Mouse (Mus musculus) embryo, embryonic 11.5 days (tissue): ENCODE results near the gene Chst5.

ENCODE experiments used
- DNase-seq: peaks from one replicate; pipeline ENCODE4 v3.0.0-alpha.2; 2012; ENCODE audit warnings: low read depth, low spot score

Gene Chst5

GRCm38 (mm10) chr8:111929648-111930344, 19.5 kb upstream of the Chst5 start:
- no peak for DNase-seq

- no peak for DNase-seq
Measured at GRCm38 (mm10) chr8:111924976-111925375, 14.7 kb upstream of the Chst5 start.

DNA sequence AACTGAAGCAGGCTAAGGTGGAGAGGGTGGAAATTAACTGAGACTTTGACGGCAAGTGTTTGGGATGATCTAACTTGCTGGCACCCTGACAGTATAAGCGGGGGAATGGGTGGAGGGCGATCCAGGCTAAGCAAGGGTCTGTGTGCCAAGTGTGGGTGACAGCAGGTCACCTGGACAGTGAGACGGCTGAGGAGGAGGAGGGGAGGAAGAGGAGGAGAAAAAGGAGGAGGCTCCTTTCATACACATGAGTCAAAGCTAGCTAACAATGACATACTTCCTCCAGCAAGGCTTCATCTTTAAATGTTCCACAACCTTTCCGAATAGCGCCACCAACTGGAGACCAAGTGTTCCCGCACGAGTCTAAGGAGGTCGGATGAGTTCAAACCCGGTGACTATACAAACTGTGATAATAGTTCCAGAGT, 13.1 kb upstream of the Chst5 start:
- no peak for DNase-seq

DNA sequence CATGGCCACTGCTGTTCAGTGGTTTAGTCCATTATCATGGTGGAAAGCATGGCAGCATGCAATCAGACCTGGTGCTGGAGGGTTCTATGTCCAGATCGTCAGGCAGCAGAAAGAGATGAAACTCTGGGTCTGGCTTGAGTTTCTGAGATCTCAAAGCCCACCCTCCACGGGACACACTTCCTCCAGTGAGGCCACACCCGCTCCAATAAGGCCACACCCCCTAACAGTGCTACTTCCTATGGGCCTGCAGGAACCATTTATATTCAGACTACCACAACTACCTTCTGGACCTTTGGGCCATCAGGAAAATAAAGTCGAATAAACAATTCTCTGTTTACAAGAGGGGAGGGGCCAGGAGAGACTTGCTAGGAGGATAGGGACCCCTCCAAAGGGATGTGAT, 10.7 kb upstream of the Chst5 start:
- no peak for DNase-seq

DNA sequence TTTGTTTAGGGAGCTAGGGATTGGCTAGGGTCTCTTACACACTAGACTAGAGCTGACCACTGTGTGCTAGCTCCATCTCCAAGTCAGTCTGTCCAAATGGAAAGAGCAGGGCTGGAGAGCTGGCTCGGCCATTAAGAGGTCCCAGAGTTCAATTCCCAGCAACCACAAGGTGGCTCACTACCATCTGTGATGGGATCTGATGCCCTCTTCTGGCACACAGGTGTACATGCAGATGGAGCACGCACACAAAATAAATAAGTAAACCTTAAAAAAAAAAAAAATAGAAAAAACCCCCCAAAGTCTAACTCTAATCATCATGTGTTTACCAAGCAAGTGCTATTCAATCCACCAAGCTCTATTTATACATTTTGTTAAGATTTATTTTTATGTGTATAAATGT, 9.4 kb upstream of the Chst5 start:
- no peak for DNase-seq

DNA sequence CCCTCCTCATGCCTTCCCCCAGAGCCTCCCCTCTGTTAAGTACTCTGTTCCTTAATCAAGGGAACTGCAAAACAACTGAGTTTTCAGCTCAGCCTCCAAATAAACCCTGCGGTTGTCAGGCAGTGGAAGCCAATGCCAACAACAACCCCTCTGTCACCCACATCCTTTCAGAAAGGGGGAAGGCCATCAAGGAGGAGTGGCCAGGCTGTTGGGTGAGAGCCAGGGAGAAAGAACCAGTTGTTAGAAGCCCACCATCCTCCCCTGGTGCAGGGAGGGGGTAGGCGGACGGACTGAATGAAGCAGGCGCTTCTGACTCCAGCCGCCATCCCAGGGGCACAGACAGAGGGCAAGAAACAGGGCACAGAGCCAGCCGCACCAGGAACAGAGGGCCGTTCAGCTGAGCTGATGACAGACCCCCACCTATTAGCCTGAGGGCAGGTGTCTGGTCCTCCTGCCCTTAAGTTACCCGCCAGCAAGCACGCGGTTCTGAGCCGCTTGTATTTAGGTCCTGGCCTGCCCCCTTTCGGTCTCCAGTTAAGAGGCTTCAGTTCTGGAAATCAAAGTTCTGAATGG, 2.7 kb upstream of the Chst5 start:
- DNase-seq = no peak

DNA sequence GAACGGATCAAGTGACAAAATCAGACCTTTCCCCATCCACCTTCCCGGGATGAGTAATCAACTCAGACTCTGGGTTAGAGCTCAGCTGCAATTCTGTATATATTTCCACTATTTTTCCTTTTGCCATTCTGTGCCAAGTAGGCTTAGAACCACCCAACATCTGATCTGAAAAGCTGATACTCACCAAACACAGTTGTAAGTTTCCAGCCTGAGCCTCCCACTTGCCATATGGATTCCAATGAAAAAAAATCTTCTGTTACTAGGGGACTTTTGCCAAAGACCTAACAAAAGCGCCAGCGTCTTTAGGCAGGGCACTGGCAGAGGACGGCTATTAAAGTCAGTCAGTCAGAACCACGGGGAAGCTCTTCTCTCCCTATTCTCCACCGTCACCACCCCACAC, 1.3 kb upstream of the Chst5 start:
- DNase-seq = no peak

DNA sequence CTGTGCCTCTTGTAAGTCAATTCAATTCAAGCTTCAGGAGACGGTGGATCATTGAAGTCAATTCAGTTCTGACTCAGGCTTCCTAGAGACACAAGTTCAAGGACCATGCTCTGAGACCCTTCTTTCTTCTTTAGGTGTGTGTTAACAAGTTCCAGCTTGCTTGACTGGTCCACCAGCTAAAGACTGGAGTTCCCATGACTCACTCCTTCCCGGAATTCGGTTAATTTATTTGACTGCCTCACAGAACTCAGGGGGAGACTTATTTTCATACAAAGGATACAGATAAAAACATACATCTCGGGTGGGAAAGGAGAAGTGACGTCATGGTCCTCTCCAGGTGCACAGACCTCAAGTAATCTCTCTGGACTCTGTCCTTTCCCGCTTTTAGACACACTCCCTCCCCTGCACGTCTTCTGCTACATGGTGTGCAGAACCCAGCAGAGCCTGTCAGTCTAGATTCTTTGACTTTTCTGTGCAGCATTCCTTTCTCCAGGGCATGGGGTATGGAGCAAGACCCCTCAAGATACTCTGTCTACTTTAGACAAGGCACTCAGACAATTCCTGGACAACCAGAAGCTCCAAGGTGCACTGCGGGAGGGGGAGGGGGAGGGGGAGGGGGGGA, 4.6 kb downstream of the Chst5 start:
- DNase-seq = no peak

GRCm38 (mm10) chr8:111902080-111902479, 8.2 kb downstream of the Chst5 start:
- DNase-seq = no peak

GRCm38 (mm10) chr8:111898586-111898985, 11.7 kb downstream of the Chst5 start:
- DNase-seq = no peak

DNA sequence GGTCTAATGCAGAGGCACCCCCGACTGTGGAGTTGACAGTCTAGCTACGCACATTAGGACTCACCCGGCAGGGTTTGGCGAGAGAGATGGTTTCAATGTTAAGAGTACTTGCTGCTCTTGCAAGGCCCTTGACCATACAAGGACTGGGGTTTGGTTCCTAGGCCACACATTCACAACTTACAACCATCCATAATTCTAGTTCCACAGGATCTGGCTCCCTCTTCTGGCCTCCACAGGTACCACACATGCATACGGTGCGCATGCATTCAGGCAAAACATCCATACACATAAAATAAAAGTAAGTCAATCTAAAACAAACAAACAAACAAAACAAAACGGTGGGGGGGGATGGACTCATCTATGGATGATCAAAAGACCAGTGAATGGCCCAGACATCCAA, 15.3 kb downstream of the Chst5 start:
- DNase-seq = no peak

DNA sequence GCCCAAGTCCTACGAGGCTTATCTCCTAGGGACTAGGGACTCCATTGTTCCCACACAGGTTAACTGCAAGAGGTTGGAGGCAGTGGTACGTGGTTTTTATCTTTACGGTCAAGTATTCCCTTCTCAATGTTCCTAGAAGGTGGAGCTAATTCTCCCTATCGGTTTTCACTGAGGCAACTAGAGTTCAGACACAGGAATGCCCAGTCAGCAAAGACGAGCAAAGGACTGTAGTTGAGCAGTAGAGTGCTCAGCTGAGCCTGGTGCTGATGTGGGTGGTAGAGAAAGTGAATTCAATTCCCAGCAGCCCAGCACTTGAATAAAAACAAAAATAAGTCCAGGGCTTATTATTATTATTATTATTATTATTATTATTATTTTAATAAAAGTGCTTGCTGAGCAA, 17.6 kb downstream of the Chst5 start:
- no peak for DNase-seq

DNA sequence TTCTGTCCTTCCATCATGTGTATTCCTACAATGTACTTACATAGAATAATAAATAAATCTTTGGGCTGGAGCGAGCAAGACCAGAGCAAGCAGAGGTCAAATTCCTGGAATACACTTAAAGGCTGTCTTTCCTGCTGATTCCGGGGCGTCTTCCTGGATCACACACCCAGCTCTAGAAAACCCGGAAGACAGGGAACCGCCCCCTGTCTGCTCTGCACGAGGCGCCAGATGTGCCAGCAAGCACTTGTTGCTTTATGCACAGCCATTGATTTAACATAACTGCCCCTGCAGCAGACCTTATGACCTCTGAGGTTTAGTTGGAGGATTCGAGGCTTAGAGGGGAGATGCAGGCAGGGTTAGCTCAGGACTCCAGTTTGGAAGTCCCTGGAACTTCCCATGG, 18.3 kb downstream of the Chst5 start:
- DNase-seq = no peak

DNA sequence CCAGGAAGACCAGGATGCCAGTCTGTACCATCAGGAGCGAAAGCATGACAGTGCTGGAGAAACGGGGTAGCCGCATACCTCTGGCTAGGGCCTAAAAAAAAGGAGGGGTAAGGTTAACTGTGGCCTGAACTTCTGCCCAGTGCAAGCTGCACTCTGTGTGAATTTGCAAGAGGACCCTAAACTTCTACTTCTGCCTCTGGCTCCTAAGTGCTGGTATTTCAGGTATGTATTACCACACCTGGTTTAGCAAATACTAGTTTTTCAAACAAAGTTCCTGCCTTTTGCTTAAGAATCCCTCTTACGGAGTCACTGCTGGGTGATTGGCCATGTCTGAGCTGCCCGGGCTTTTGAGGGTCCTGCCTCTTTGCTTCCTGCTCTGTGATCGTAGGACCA, 19.3 kb downstream of the Chst5 start:
- no peak for DNase-seq

DNA sequence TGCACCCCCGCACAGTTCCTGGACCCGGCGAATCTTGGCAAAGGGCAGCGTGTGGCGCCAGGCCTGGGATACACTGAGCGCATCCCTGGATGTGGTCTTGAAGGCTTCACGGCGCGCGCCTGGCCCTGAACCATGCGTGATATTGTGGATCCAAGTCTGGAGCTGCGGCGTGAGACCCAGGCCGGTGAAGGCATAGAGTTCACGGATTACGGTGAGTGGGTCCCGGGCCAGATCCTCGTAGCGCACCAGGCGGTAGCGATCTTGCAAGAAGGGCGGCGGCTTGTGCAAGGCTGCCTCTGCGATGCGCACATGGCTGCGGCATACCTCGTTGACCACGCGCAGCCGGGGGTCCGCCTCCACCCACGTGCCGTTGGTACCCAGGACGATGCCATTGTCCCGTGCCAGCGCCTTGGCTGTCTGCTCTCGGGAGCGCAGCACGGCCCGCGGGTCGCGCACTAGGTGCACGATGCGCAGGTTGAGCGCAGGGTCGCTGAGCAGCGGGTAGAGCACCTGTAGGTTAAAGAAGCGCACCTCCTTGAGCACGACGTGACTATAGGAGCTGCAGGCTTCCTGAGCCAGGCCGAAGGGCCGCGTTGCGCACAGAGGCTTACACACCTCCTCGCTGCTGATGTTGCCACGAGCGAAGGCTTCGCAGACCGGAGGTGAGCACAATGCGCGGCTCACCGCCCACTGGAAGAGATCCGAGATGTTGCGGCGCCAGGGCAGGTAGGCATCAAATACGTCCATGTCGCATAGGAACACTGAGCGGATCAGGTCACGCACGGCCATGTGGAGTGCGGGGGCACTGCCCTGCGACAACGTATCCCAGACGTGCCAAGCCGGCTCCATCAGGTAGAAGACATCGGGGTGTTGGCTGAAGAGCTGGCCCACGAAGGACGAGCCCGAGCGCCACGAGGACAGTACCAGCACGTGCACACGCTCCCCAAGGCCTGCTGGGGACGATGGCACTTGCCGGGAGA, 20.0 kb downstream of the Chst5 start:
- DNase-seq = no peak

GRCm38 (mm10) chr8:111888091-111888650, 22.1 kb downstream of the Chst5 start:
- DNase-seq = no peak

DNA sequence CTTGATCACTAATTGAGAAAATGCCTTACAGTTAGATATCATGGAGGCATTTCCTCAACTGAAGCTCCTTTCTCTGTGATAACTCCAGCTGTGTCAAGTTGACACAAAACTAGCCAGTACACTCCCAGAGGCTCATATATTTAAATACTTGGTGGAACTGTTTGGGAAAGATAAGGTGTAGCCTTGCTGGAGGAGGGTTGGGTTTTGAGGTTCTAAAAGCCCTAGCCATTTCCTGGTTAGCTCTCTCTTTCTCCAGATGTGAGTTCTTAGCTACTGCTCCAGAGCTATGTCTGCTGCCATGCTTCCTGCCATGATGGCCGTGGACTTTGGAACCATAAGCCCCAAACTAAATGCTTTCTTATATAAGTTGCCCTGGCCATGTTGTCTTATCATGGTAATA, 22.8 kb downstream of the Chst5 start:
- no peak for DNase-seq

DNA sequence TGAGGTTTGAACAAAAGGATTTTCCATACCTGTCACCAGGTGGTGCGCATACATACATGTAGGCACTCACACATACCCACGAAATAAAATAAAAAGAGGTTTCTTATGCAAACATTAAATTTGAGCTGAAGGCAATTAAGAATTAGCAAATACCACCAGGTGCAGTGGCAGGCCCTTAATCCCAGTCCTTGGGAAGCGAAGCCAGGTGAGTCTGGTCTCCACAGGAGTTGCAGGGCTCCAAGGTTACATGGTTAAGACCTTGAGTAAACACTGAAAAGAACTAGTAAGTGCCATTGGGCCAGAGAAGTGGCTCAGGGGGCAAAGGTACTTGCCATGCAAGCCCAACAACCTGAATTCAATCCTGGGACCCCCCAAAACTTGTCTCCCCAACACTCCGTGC, 26.6 kb downstream of the Chst5 start:
- no peak for DNase-seq

DNA sequence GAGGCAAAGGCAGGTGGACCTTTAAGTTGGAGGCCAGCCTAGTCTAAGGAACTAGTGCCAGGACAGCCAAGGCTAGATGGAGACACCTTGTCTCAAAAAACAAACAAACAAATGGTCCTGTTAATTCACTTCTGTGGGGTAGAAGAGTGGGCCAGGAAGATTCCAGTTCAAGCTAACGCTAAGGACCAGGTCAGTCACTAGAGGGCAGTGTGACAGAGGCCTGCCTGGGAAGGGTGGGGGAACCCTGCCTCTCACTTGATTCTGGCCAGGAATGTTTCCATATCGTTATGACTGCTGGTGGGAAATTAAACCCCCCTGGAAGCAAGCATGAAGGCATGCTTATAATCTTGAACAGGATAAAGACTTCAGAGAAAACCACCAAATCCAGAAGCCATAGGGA, 28.7 kb downstream of the Chst5 start:
- DNase-seq = peak; percentile 36

- DNase-seq = no peak
Measured at GRCm38 (mm10) chr8:111877711-111878110, 32.5 kb downstream of the Chst5 start.

- peak; percentile 97 for DNase-seq
Measured at GRCm38 (mm10) chr8:111876355-111876948, 33.8 kb downstream of the Chst5 start, which contains the start of gene Tmem170. Gene Tmem170, minus strand, starts transcription at chr8:111876750.
